Comparison of ENCODE assay signal across 8 mouse cellular contexts in the genomic region with DNA sequence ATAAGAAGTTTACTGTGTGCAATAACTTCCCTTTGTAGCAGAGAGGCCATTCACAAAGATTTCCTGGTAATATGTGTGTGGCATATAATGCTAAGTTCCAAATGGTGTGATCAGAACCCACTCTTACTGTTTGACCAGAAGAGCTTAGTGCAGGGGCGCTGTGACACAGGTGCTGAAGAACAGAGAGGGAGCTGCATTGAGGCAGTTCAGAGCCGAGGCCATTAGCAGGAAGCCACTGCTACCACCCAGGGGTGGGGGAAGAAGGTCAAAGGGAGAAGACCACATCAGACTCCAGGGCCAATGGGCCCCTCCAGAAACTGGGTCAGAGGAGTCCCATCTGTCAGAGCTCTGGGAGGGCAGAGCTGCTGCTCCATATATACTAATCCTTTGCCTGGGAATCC. TPM values are rescaled to one million over a fixed set of nuclear protein-coding genes. Genes with fewer than 3 reads are reported as not detected.
DNase-seq lines count a peak whose midpoint lies in the region; ATAC-seq and TF ChIP-seq lines count a peak whose summit lies in the region.

No protein-coding gene starts in this region.

- DNase-seq in cerebellum, postnatal 4 days (ENCODE audit: low spot score in 2 of 2), result no peak
- peak; percentile 61 for DNase-seq in brain, adult 2 months (ENCODE audit: low read depth, low spot score)
- no peak for DNase-seq in forebrain, postnatal 0 days
- peak; percentile 68 for DNase-seq in splenic B cell, adult 2 months (ENCODE audit: low read depth, low spot score)
- DNase-seq in right cerebral cortex, postnatal 4 days, result no peak
- DNase-seq in layer of hippocampus, postnatal 14 days (ENCODE audit: low spot score in 2 of 2), result no peak

- ATAC-seq in cerebellum, adult (ENCODE audit: insufficient number of reproducible peaks, low FRiP score, low TSS enrichment), result peak; percentile 20; the same call in 1 of the 2 replicates
- no peak for ATAC-seq in forebrain, postnatal 0 days
- ATAC-seq in liver, embryonic 12.5 days, result no peak

- peak overlapping the region; percentile 92; the same call in 1 of the 2 replicates for H3K4me3 ChIP-seq in forebrain, postnatal 0 days (ENCODE audit: low read depth, low read length)
- H3K4me3 ChIP-seq in liver, embryonic 12.5 days, result peak overlapping the region; percentile 99

- peak overlapping the region; percentile 88 for H3K4me2 ChIP-seq in forebrain, postnatal 0 days (ENCODE audit: low read depth)
- peak overlapping the region; percentile 97 for H3K4me2 ChIP-seq in liver, embryonic 12.5 days

- H3K27ac ChIP-seq in forebrain, postnatal 0 days (ENCODE audit: low read depth, low read length), result no peak overlapping the region
- H3K27ac ChIP-seq in liver, embryonic 12.5 days, result no peak overlapping the region

- no peaks in the 10 kb centered on the region for H3K9me3 ChIP-seq in forebrain, postnatal 0 days (ENCODE audit: low read length)
- H3K9me3 ChIP-seq in liver, embryonic 12.5 days (replicated peaks), result no peaks in the 10 kb centered on the region

- no peak overlapping the region for H3K9ac ChIP-seq in forebrain, postnatal 0 days
- peak overlapping the region; percentile 97; the same call in 1 of the 2 replicates for H3K9ac ChIP-seq in liver, embryonic 12.5 days

- peaks cover 14% of the 10 kb centered on the region for H3K4me1 ChIP-seq in forebrain, postnatal 0 days (ENCODE audit: insufficient read depth)
- peaks cover 58% of the 10 kb centered on the region for H3K4me1 ChIP-seq in liver, embryonic 12.5 days

- no peaks in the 10 kb centered on the region for H3K27me3 ChIP-seq in forebrain, postnatal 0 days (ENCODE audit: insufficient read depth, low read length)
- H3K27me3 ChIP-seq in liver, embryonic 12.5 days (replicated peaks), result 0 out of 2 replicates have a peak, but pooled peaks cover 6% of the 10 kb centered on the region
- H3K27me3 ChIP-seq in splenic B cell, adult 2 months (ENCODE audit: control insufficient read depth, insufficient read depth, low read length, poor library complexity, severe bottlenecking), result no peaks in the 10 kb centered on the region

- no peaks in the 10 kb centered on the region for H3K36me3 ChIP-seq in forebrain, postnatal 0 days (ENCODE audit: insufficient read depth)
- H3K36me3 ChIP-seq in liver, embryonic 12.5 days, result 0 out of 2 replicates have a peak, but pooled peaks cover 2% of the 10 kb centered on the region
- H3K36me3 ChIP-seq in splenic B cell, adult 2 months (ENCODE audit: control insufficient read depth, insufficient read depth, low read length, poor library complexity, severe bottlenecking), result peaks cover 2% of the 10 kb centered on the region

- 26% methylated on average over 2 of the region's 2 CpGs for WGBS in forebrain, postnatal 0 days
- WGBS in liver, embryonic 12.5 days (ENCODE audit: insufficient replicate concordance), result 13% methylated on average over 2 of the region's 2 CpGs

- no peak for TF ChIP-seq CTCF in forebrain, postnatal 0 days (IDR thresholded peaks at IDR 0.05; ENCODE audit: low read depth)

RNA-seq across cellular contexts. Expression of a gene that starts 1.8 kb away (rescaled TPM):
- 80.2 and 80.4 TPM in 2 replicates for total RNA-seq in forebrain, postnatal 0 days (2014; rRNA removed)
- 30.1 and 37.1 TPM in 2 replicates for polyA plus RNA-seq in forebrain, postnatal 0 days (2015; fragmentation: Nextera tagmentation; extraction: Ambion mirVana)
- polyA plus RNA-seq in liver, embryonic 12.5 days (2016; fragmentation: Nextera tagmentation; extraction: Ambion mirVana), result 19.9 and 20.4 TPM in 2 replicates
- total RNA-seq in layer of hippocampus, postnatal 14 days (2021), result 100 to 1,000 TPM; 124 to 137 TPM

RNA-seq across cellular contexts. Expression of a gene that starts 51.4 kb away (rescaled TPM):
- total RNA-seq in forebrain, postnatal 0 days (2014; rRNA removed), result 0.76 and 1.3 TPM in 2 replicates
- polyA plus RNA-seq in forebrain, postnatal 0 days (2015; fragmentation: Nextera tagmentation; extraction: Ambion mirVana), result 1.4 and 1.6 TPM in 2 replicates
- polyA plus RNA-seq in liver, embryonic 12.5 days (2016; fragmentation: Nextera tagmentation; extraction: Ambion mirVana), result 1.4 and 1.5 TPM in 2 replicates
- 1 to 10 TPM; 1.9 to 2.6 TPM for total RNA-seq in layer of hippocampus, postnatal 14 days (2021)

Comparison
In these comparisons a context has a peak if more than half of its experiments do, and no peak if none do; other contexts are left out.
1. DNase-seq: peak in brain, adult 2 months (single experiment) and splenic B cell, adult 2 months (single experiment); none in cerebellum, postnatal 4 days (0 of 2), forebrain, postnatal 0 days (single experiment), right cerebral cortex, postnatal 4 days (single experiment) and layer of hippocampus, postnatal 14 days (0 of 2).